Mouse (Mus musculus): Measurements from ENCODE around the gene Pakap. TPM values are rescaled to one million over a fixed set of nuclear protein-coding genes. Genes with fewer than 3 reads are reported as not detected.

Gene Pakap
- polyA plus RNA-seq, 1 experiment: 6.3 TPM

DNA sequence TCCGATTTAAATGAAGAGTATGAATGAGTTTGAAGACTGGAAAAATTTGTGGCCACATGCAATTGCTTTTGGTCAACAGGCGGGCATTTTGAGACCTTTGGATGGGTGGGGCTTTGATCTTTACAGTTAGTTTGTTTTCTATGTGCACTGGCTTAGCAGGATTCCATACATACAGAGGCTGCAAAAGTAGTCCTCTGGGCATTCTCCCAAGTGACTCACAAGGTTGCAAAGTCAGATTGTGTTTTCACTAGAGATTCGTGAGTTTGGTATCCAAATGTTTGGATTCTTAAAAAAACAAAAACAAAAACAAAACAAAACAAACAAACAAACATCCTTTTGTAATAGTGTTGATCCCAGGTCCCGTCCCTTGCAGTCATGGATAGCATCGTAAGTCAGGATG, 7.7 kb downstream of the Pakap start:
- no peak overlapping the region for H3K27ac ChIP-seq (ENCODE audit: insufficient read depth, low read length)
- no peaks in the 10 kb centered on the region for H3K27me3 ChIP-seq (ENCODE audit: control insufficient read depth, insufficient read depth, low read length)
- 88% methylated on average over 5 of the region's 5 CpGs for whole genome bisulfite sequencing
- TF ChIP-seq CTCF (IDR thresholded peaks at IDR 0.05; ENCODE audit: borderline replicate concordance, insufficient read depth, low read depth, low read length): no peak
- TF ChIP-seq POLR2A (IDR thresholded peaks at IDR 0.05; ENCODE audit: borderline replicate concordance, insufficient read depth, low read length): no peak
- no peak overlapping the region for H3K4me3 ChIP-seq (replicated peaks; ENCODE audit: insufficient read depth, low read depth, low read length)
- H3K4me1 ChIP-seq (ENCODE audit: control insufficient read depth, insufficient read depth, low read length): no peaks in the 10 kb centered on the region
- DNase-seq: no peak

DNA sequence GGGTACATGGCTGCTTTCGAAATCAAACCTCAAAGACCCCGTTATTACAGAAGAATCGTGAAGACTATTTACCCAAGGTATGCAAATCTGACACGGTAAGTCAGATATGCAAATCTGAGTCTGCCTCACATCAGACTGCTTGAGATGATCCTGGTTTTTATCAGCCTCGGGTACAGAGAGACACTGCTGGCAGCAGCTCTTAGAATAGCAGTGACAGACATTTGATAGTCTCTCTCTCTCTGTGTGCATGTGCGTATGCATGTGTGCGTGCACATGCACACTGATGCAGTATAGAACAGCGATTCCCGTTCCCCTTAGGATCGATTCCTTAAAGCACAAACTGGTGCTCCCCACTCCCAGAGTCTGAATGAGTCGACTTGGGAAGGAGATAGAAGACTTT, 8.1 kb downstream of the Pakap start:
- TF ChIP-seq CTCF (IDR thresholded peaks at IDR 0.05; ENCODE audit: borderline replicate concordance, insufficient read depth, low read depth, low read length) (no peak), POLR2A (IDR thresholded peaks at IDR 0.05; ENCODE audit: borderline replicate concordance, insufficient read depth, low read length) (no peak)
- Histone ChIP-seq H3K27ac (ENCODE audit: insufficient read depth, low read length) (no peak overlapping the region), H3K4me1 (ENCODE audit: control insufficient read depth, insufficient read depth, low read length) (no peaks in the 10 kb centered on the region), H3K27me3 (ENCODE audit: control insufficient read depth, insufficient read depth, low read length) (no peaks in the 10 kb centered on the region), H3K4me3 (replicated peaks; ENCODE audit: insufficient read depth, low read depth, low read length) (no peak overlapping the region)
- DNase-seq: no peak
- 81% methylated on average over 11 of the region's 11 CpGs for WGBS

DNA sequence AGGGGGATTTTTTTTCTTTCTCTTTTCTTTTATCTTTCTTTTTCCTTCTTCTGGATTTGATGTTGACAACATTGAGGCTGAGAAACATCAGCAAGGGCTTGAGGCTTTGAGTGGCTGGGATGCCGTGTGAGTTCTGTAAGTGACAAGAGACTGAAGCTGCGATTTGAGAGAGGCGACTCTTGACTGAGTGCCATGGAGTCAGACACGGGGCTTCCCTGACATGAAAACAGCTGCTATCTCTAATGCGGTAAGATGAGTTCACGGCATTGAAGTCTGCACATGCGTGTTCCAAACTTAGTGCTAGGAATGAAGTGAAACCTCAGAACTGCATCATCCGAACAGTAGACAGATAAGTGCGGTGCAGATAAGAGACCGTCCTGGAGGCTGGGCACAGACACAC, 11.7 kb downstream of the Pakap start:
- Histone ChIP-seq H3K27ac (ENCODE audit: insufficient read depth, low read length) (no peak overlapping the region), H3K4me3 (replicated peaks; ENCODE audit: insufficient read depth, low read depth, low read length) (no peak overlapping the region), H3K27me3 (ENCODE audit: control insufficient read depth, insufficient read depth, low read length) (no peaks in the 10 kb centered on the region), H3K4me1 (ENCODE audit: control insufficient read depth, insufficient read depth, low read length) (no peaks in the 10 kb centered on the region)
- TF ChIP-seq CTCF (IDR thresholded peaks at IDR 0.05; ENCODE audit: borderline replicate concordance, insufficient read depth, low read depth, low read length): no peak
- TF ChIP-seq POLR2A (IDR thresholded peaks at IDR 0.05; ENCODE audit: borderline replicate concordance, insufficient read depth, low read length): no peak
- DNase-seq: no peak
- 72% methylated on average over 10 of the region's 10 CpGs for WGBS

DNA sequence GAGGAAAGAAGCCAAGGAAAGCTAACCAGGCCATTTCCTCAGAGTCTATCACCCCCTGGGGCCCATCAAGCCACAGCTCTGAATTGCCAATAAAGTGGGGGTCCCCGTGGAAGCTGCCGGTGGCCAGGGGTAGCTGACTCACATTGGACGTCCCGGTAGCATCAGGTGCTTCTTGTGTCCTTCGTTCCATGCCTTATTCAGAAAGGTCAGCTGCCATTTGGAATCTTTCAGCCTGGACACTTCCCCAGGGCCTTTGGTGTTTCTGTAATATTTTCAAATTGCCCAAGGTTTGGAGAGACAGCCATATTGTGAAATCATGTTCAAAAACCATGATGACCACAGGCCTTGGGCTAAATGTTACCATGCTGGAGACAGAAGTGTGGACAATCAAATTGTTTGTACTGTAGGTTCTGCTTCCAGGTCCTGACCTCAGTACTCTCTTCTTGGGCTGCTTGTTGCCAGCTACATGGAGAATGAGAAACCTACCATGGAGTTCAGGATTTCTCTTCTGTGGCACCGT, 17.4 kb downstream of the Pakap start:
- Histone ChIP-seq H3K4me1 (ENCODE audit: control insufficient read depth, insufficient read depth, low read length) (no peaks in the 10 kb centered on the region), H3K27ac (ENCODE audit: insufficient read depth, low read length) (no peak overlapping the region), H3K4me3 (replicated peaks; ENCODE audit: insufficient read depth, low read depth, low read length) (no peak overlapping the region), H3K27me3 (ENCODE audit: control insufficient read depth, insufficient read depth, low read length) (no peaks in the 10 kb centered on the region)
- WGBS: 92% methylated on average over 6 of the region's 6 CpGs
- no peak for DNase-seq
- TF ChIP-seq POLR2A (IDR thresholded peaks at IDR 0.05; ENCODE audit: borderline replicate concordance, insufficient read depth, low read length) (no peak), CTCF (IDR thresholded peaks at IDR 0.05; ENCODE audit: borderline replicate concordance, insufficient read depth, low read depth, low read length) (no peak)

DNA sequence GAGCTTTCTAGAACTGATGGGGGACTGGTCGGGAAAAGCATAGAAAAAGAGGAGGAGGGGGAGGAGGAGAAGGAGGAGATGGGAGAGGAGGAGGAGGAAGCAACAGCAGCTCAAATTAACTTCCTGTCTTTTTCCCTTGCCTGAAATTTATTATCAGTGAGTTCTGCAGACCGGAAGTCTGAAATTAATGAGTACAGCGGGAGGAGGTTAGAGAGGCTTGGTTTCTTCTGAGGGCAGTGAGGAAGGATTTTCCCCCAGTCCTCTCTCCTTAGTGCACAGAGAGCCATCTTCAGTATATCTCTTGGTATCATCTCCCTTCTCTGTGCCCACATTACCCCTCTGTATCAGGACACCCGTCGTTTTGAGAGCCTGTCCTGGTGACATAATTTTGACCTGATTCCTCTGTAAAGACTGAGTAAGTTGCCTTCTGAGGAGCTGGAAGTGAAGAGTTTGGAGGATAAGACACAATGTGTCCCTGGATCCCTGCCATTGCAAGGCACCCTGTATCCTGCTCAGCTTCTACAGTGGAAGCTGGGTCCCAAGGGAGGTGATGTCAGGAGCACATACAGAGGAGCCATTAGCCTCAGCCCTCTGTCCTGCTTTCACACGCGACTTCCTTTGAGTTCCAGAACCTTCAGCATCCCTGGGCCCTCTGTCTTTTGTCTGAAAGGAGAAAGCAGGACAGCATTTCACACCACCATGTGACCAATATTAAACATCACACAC, 19.1 kb downstream of the Pakap start:
- no peak overlapping the region for H3K4me3 ChIP-seq (replicated peaks; ENCODE audit: insufficient read depth, low read depth, low read length)
- no peaks in the 10 kb centered on the region for H3K27me3 ChIP-seq (ENCODE audit: control insufficient read depth, insufficient read depth, low read length)
- TF ChIP-seq POLR2A (IDR thresholded peaks at IDR 0.05; ENCODE audit: borderline replicate concordance, insufficient read depth, low read length) (no peak), CTCF (IDR thresholded peaks at IDR 0.05; ENCODE audit: borderline replicate concordance, insufficient read depth, low read depth, low read length) (no peak)
- H3K4me1 ChIP-seq (ENCODE audit: control insufficient read depth, insufficient read depth, low read length): no peaks in the 10 kb centered on the region
- no peak for DNase-seq
- 77% methylated on average over 7 of the region's 7 CpGs for WGBS
- H3K27ac ChIP-seq (ENCODE audit: insufficient read depth, low read length): no peak overlapping the region

DNA sequence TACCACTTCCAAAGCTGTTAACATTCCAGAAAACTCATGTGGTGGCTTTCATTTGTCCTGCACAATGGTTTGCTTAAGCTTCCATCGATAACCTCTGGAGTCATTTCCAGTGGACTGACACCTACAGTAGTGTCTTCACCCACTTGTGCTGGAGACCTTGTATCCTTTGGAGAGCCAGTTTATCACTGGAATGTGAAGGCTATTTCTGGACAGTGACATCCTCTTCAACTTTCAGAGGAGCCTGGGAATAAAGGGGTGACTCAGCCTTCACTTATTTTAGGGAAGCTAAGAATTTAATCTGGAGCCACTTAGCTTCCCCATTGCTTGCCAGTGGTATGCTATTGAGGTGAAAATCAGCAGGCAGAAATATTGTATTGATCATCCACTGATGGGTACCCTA, 20.4 kb downstream of the Pakap start:
- DNase-seq: no peak
- 95% methylated on average over 1 of the region's 1 CpGs for WGBS
- Histone ChIP-seq H3K4me1 (ENCODE audit: control insufficient read depth, insufficient read depth, low read length) (no peaks in the 10 kb centered on the region), H3K4me3 (replicated peaks; ENCODE audit: insufficient read depth, low read depth, low read length) (no peak overlapping the region), H3K27ac (ENCODE audit: insufficient read depth, low read length) (no peak overlapping the region), H3K27me3 (ENCODE audit: control insufficient read depth, insufficient read depth, low read length) (no peaks in the 10 kb centered on the region)
- no peak for TF ChIP-seq CTCF (IDR thresholded peaks at IDR 0.05; ENCODE audit: borderline replicate concordance, insufficient read depth, low read depth, low read length)
- TF ChIP-seq POLR2A (IDR thresholded peaks at IDR 0.05; ENCODE audit: borderline replicate concordance, insufficient read depth, low read length): no peak

DNA sequence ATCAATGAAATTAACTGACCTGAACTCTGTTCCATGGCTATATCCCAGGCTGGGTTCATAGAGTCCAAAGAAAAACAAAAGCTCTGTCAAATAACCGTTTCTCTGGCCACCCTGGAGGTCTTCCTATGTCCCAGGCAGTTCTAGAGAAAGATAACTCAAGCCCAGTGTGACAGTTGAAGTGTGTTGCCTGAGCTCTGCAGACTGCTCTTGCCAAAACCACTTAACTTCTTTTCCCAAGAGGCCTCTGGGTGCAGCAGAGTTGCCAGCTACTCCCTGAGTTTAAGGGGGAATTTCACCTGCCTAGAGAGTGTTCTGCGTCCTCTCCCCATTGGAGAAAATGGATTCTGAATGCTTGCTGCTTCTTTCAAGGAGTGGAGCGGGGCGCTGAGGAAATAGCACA, 24.8 kb downstream of the Pakap start:
- Histone ChIP-seq H3K27ac (ENCODE audit: insufficient read depth, low read length) (no peak overlapping the region), H3K4me1 (ENCODE audit: control insufficient read depth, insufficient read depth, low read length) (no peaks in the 10 kb centered on the region), H3K4me3 (replicated peaks; ENCODE audit: insufficient read depth, low read depth, low read length) (no peak overlapping the region), H3K27me3 (ENCODE audit: control insufficient read depth, insufficient read depth, low read length) (no peaks in the 10 kb centered on the region)
- no peak for DNase-seq
- no peak for TF ChIP-seq CTCF (IDR thresholded peaks at IDR 0.05; ENCODE audit: borderline replicate concordance, insufficient read depth, low read depth, low read length)
- TF ChIP-seq POLR2A (IDR thresholded peaks at IDR 0.05; ENCODE audit: borderline replicate concordance, insufficient read depth, low read length): no peak
- WGBS: 73% methylated on average over 4 of the region's 4 CpGs

DNA sequence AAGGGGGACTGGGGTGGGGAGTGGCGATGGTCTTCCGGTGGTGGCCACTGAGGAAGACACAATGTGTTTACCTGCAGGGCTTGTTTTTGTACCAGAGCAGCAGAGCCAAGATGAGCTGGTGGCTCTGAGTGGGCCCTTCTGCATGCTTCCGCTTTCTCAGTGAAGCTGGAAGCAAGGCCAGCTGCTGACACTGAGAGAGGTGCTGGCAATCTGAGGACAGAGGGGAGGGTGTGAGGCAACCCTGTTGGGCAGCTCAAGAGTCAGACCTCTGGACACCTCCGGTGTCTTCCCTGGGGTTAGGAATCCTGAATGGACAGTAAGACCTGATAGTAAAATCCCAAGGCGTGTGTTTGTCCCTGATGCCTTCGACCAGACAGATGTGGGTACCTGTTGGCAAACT, 32.0 kb downstream of the Pakap start:
- H3K27ac ChIP-seq (ENCODE audit: insufficient read depth, low read length): no peak overlapping the region
- 95% methylated on average over 6 of the region's 6 CpGs for WGBS
- H3K4me3 ChIP-seq (replicated peaks; ENCODE audit: insufficient read depth, low read depth, low read length): no peak overlapping the region
- no peak for DNase-seq
- peaks cover 13% of the 10 kb centered on the region for H3K4me1 ChIP-seq (ENCODE audit: control insufficient read depth, insufficient read depth, low read length)
- no peaks in the 10 kb centered on the region for H3K27me3 ChIP-seq (ENCODE audit: control insufficient read depth, insufficient read depth, low read length)
- TF ChIP-seq CTCF (IDR thresholded peaks at IDR 0.05; ENCODE audit: borderline replicate concordance, insufficient read depth, low read depth, low read length): no peak
- TF ChIP-seq POLR2A (IDR thresholded peaks at IDR 0.05; ENCODE audit: borderline replicate concordance, insufficient read depth, low read length): no peak

Measured in cerebellum, adult 2 months (tissue).